Mouse (Mus musculus) olfactory bulb, adult 2 months (tissue): ENCODE measurements around the gene Slc9a3r2. TPM values are rescaled to one million over a fixed set of nuclear protein-coding genes. Genes with fewer than 3 reads are reported as not detected.

Source experiments
- H3K27ac ChIP-seq: fragments of 200-500 bp; 2 replicates; pipeline ENCODE4 v1.5.1; 2012; ENCODE audit warnings: low read depth, low read length; ENCODE audit not compliant: insufficient read depth
- H3K4me1 ChIP-seq: fragments of 200-500 bp; 2 replicates; pipeline ENCODE4 v1.6.1; 2012; ENCODE audit warnings: low read length; ENCODE audit not compliant: control insufficient read depth, insufficient read depth
- H3K4me3 ChIP-seq: fragments of 200-500 bp; 2 replicates; pipeline ENCODE4 v1.5.1; 2012; ENCODE audit warnings: mild to moderate bottlenecking, low read depth, low read length, moderate library complexity; ENCODE audit not compliant: insufficient read depth
- CTCF ChIP-seq: fragments of 200-500 bp; IDR thresholded peaks from 2 replicates; pipeline ENCODE4 v1.5.1; 2012; ENCODE audit warnings: low read depth, mild to moderate bottlenecking, low read length, moderate library complexity; ENCODE audit not compliant: insufficient read depth
- POLR2A ChIP-seq: fragments of 200-500 bp; IDR thresholded peaks from 2 replicates; pipeline ENCODE4 v1.6.1; 2012; ENCODE audit warnings: mild to moderate bottlenecking, low read depth, low read length, moderate library complexity; ENCODE audit not compliant: insufficient read depth
- WGBS: fragments of 180-500 bp; shearing (Covaris S2); methylation state at CpG from one replicate; pipeline ENCODE4 v1.1.7; 2018; 5-methylcytosine and 5-hydroxymethylcytosine counted together
- polyA plus RNA-seq: library from polyadenylated mRNA; stranded (reverse); fragments of >200 nt; gene quantifications from 2 replicates; pipeline ENCODE4 v1.2.4, GENCODE M21; 2012; ENCODE audit warnings: low replicate concordance; ENCODE audit not compliant: missing spikeins, insufficient read depth, insufficient read length

Gene Slc9a3r2
- polyA plus RNA-seq, 1 experiment, result not detected

- H3K27ac ChIP-seq, result no peak overlapping the region
- TF ChIP-seq CTCF (no peak), POLR2A (no peak)
- H3K4me1 ChIP-seq, result peaks cover 6% of the 10 kb centered on the region; the same call in 1 of the 2 replicates
- 70% methylated on average over 2 of the region's 2 CpGs for WGBS
- H3K4me3 ChIP-seq, result no peak overlapping the region
These were observed 39.4 kb downstream of the Slc9a3r2 start for GRCm38 (mm10) chr17:24610711-24611110.

- no peak for TF ChIP-seq CTCF
- no peak for TF ChIP-seq POLR2A
- Histone ChIP-seq H3K4me3 (no peak overlapping the region), H3K4me1 (peaks cover 6% of the 10 kb centered on the region; the same call in 1 of the 2 replicates), H3K27ac (no peak overlapping the region)
- 91% methylated on average over 8 of the region's 8 CpGs for WGBS
These were observed 41.3 kb downstream of the Slc9a3r2 start for GRCm38 (mm10) chr17:24608874-24609273.

- H3K4me3 ChIP-seq, result no peak overlapping the region
- TF ChIP-seq POLR2A (no peak), CTCF (no peak)
- WGBS, result 91% methylated on average over 4 of the region's 4 CpGs
- peaks cover 4% of the 10 kb centered on the region; the same call in 1 of the 2 replicates for H3K4me1 ChIP-seq
- no peak overlapping the region for H3K27ac ChIP-seq
These were observed 41.8 kb downstream of the Slc9a3r2 start for GRCm38 (mm10) chr17:24608370-24608769.

- Histone ChIP-seq H3K4me3 (no peak overlapping the region), H3K4me1 (no peaks in the 10 kb centered on the region), H3K27ac (no peak overlapping the region)
- no peak for TF ChIP-seq POLR2A
- 97% methylated on average over 3 of the region's 3 CpGs for WGBS
These were observed 45.6 kb downstream of the Slc9a3r2 start for GRCm38 (mm10) chr17:24604557-24604956.

GRCm38 (mm10) chr17:24603961-24604360 is 46.2 kb downstream of the Slc9a3r2 start:
- WGBS, result 92% methylated on average over 8 of the region's 8 CpGs
- no peak overlapping the region for H3K27ac ChIP-seq
- no peak for TF ChIP-seq POLR2A
- H3K4me1 ChIP-seq, result no peaks in the 10 kb centered on the region
- H3K4me3 ChIP-seq, result no peak overlapping the region

- H3K4me3 ChIP-seq, result no peak overlapping the region
- 0 out of 2 replicates have a peak, but pooled peaks cover 1% of the 10 kb centered on the region for H3K4me1 ChIP-seq
- H3K27ac ChIP-seq, result no peak overlapping the region
- TF ChIP-seq CTCF (no peak), POLR2A (no peak)
- WGBS, result 77% methylated on average over 4 of the region's 4 CpGs
These were observed 49.6 kb downstream of the Slc9a3r2 start for GRCm38 (mm10) chr17:24600502-24600901.

- no peak overlapping the region for H3K27ac ChIP-seq
- TF ChIP-seq CTCF (no peak), POLR2A (no peak)
- H3K4me3 ChIP-seq, result no peak overlapping the region
- H3K4me1 ChIP-seq, result 0 out of 2 replicates have a peak, but pooled peaks cover 7% of the 10 kb centered on the region
- WGBS, result 92% methylated on average over 3 of the region's 3 CpGs
These were observed 52.1 kb downstream of the Slc9a3r2 start for GRCm38 (mm10) chr17:24597989-24598388.

- Histone ChIP-seq H3K4me3 (no peak overlapping the region), H3K4me1 (0 out of 2 replicates have a peak, but pooled peaks cover 7% of the 10 kb centered on the region), H3K27ac (no peak overlapping the region)
- 81% methylated on average over 19 of the region's 19 CpGs for WGBS
- no peak for TF ChIP-seq CTCF
- TF ChIP-seq POLR2A, result no peak
These were observed 53.5 kb downstream of the Slc9a3r2 start for GRCm38 (mm10) chr17:24596471-24597183.

GRCm38 (mm10) chr17:24596073-24596466 is 54.1 kb downstream of the Slc9a3r2 start:
- 0 out of 2 replicates have a peak, but pooled peaks cover 7% of the 10 kb centered on the region for H3K4me1 ChIP-seq
- H3K27ac ChIP-seq, result no peak overlapping the region
- 72% methylated on average over 5 of the region's 5 CpGs for WGBS
- TF ChIP-seq CTCF, result no peak
- no peak for TF ChIP-seq POLR2A
- H3K4me3 ChIP-seq, result no peak overlapping the region
